Mouse (Mus musculus): ENCODE measurements around the gene Dync2h1.
"Not testable (repeated sequence)": the region's sequence is repeated elsewhere in the genome, so short reads cannot be mapped to it uniquely, and the experiment has no call there.

Gene Dync2h1

DNA sequence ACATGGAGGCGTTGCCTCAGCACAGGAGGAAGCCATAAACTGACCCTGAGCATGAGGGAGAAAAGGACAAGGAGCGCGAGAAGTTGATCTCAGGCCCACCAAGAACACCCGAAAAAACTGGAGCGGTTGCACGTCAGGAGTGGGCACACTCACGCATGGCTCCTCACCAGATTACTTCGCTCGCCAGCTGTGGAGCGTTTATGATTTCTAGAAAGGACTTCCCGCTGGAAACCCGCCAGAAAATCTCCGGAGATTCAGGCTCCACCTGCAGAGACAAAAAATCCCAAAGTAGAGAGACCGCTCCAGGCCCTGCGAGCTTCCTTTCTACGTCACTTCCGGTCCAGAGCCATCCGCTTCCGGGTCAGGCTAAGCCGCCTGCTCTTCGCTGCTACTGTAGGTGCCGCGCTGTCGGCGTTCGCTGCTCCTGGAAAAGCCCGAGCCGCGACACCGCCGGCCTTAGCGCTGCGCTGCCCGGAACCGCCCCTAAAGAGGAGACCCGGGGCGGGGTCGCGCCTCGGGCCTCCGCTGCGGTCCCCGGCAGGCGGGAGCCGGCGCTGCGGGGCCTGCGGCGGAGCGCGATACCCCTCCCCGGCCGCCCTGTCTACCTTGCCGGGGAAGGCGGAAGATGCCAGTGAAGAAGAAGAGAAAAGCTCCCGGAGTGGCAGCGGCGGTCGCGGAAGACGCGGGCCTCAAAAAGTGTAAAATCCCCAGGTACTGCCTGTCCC is at the start of gene Dync2h1, which contains the start of gene Dcun1d5:
Gene Dync2h1 (minus strand): TSS at position 275 of the 725 bp plus-strand sequence.
Gene Dcun1d5 (plus strand): TSS at position 349 of the 725 bp plus-strand sequence.
- peak; percentile 88 for DNase-seq (ENCODE audit: low read depth)

DNA sequence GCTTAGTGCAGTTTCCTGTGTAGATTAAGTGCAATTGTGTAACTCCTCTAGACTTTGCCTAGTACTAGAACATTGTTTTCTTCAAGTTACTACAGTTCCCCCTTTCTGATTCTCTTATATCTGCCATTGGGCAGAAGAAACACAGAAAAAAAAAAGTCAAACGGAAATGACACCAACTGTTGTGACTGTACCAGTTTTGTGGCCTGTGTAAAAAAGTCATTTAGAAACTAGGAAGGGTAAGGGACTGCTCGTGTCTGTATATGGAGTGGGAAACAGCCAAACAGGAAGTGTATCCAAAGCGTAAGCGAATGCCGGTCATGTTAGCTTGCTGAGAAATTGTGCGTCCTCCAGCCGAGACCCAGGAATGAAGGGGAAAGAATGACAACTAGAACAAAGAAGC is 37.2 kb upstream of the Dync2h1 start:
- DNase-seq (ENCODE audit: low read depth): no peak

DNA sequence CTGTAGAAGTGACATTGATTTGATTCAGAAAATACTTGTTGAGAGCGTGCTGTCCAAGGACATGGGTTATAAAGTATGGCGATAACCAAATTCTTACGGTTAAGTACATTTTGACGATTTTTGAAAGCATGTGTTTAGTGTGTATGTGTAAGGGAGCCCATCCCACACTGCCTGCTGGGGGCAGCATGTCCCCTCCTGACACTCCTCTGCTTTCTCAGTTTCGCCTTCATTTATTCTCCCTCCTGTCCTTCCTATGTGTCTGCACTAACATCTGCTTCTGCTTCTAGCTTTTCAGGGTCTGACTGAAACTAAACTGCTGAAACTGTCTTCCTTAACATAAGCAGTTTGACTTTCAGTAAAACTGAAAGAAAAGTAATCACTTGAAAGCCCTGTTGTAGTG is 36.8 kb upstream of the Dync2h1 start:
- no peak for DNase-seq (ENCODE audit: low read depth)

DNA sequence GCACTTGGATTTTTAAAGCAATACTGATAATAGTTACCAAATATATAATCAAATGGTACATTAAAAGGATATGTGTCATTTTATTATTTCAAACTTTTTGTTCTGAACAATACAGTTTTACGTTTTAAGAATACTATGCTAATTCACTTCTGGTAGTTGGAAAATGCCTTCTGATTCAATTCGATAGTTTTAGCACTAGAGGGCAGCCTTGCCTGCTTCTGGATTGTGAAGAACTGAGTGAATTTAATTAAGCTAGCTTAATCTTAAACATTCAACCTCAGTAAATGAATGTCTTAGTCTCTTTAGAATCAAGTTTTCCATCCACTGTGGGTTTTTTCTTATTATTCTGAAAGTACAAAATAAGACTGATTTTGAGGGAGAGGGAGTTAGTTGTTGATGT is 32.0 kb upstream of the Dync2h1 start:
- peak; percentile 19 for DNase-seq (ENCODE audit: low read depth)

GRCm38 (mm10) chr9:7190694-7191093 is 6.4 kb upstream of the Dync2h1 start:
- not testable (repeated sequence) for DNase-seq (ENCODE audit: low read depth)

GRCm38 (mm10) chr9:7184897-7185291 is 648 bp upstream of the Dync2h1 start:
- DNase-seq (ENCODE audit: low read depth): no peak

DNA sequence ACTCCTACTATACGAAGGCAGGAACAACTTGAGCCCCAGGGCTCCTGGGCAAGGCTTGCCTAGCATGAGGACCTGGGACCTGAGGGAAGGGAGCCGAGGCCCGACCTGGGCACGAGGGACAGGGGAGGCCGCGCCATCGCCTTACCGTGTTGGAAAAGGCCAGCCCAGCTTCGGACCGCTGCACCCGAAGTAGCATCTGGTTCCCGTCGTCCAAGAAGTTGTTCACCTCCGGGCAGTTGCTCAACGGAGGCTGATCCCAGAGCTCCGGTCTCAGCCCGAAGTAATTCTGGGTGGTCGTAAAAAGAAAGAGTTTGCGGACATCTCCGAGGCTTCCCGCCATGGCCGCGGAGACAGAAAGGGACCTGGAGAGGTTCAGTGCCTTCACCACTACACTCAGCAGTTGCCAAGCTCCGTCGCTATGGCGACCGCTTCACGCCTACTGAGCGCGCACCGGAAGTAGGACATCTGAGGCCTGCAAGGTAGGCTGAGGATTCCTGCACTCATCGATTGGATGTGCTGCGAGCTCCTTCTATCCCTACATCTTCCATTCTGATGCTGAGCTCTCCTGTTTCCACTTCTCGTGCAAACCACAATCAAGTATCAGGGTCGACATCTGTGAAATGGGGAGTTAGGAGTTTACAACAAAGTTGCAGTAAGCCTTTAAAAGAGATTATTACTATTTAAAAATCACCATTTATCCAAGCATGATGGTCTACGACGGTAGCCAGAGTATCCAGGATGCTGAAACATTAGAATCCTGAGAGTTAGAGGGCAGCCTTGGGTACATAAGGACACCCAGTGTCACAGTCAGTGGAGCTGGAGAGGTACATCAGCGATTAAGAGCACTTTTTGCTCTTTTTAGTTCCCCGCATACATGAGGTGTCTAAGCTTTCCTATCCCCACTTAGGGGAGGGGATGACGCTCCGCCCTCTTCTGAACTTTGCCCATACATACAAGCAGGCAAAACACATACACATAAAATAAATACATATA is 7.3 kb downstream of the Dync2h1 start:
- peak; percentile 74 for DNase-seq (ENCODE audit: low read depth)

- DNase-seq (ENCODE audit: low read depth): no peak
These were observed 10.5 kb downstream of the Dync2h1 start for GRCm38 (mm10) chr9:7173756-7174155.

DNA sequence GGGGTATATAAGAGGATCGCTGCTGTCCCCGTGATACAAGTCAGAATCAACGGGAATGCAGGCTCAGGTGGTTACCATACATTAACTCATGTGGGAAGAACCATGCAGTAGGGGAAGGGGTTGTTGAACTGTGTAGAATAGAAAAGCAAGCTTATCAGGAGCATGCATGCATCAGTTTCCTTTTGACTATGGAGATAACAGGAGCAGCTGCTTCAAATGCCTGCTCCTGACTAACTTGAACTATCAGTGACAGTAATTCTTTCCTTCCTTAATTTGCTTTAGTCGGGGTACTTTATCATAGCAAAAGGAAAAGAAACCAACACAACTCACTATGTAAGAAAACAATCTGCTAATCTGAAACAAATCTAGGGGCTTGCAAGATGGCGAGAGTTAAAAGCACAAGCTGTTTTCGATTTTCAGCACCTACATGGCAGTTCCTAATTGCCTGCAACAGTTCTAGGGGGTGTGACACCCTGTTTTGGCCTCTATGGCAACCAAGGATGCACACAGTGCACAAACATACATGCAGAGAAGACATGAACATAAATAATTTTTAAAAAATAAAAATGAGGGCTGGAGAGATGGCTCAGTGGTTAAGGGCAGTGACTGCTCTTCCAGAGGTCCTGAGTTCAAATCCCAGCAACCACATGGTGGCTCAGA is 16.8 kb downstream of the Dync2h1 start:
- no peak for DNase-seq (ENCODE audit: low read depth)

DNA sequence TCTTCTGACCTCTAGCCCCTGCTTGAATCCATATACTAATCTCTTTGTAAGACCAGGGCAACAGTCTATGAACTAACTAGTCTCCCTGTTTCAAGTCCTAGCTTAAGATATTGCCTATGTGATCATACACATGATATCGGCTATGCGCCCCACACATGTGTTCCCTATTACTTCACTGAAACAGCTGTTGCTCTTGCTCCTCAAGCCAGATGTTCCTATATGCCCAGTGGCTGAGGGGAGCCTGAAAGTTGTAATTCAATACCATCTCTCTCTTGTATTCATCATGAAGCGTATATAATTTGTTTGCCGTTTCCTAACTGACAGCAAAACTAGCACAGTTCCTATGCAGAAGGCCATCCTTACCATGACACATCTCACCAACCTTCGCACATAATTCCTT is 23.6 kb downstream of the Dync2h1 start:
- DNase-seq (ENCODE audit: low read depth): no peak

DNA sequence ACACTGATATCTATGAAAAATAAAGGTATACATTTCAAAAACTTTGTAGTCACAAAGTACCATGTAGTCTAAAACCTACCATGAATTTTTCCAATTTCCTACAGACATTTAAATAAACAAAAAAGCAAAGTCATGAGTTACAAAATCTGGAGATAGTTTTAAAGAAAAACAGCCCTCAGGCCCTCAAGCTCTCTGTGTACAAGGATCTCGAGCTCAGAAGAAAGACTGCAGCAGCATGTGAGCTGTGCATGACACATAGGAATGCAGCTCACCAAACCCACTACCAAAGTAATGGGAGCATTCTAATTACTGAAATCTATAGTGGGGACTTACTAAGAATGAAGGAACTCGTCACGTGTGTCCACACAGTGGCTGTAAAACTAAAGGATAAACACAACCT is 24.5 kb downstream of the Dync2h1 start:
- no peak for DNase-seq (ENCODE audit: low read depth)

GRCm38 (mm10) chr9:7158605-7159004 is 25.6 kb downstream of the Dync2h1 start:
- DNase-seq (ENCODE audit: low read depth): no peak

GRCm38 (mm10) chr9:7154391-7154790 is 29.9 kb downstream of the Dync2h1 start:
- DNase-seq (ENCODE audit: low read depth): no peak

GRCm38 (mm10) chr9:7122863-7123262 is 61.4 kb downstream of the Dync2h1 start:
- DNase-seq (ENCODE audit: low read depth): peak; percentile 5

DNA sequence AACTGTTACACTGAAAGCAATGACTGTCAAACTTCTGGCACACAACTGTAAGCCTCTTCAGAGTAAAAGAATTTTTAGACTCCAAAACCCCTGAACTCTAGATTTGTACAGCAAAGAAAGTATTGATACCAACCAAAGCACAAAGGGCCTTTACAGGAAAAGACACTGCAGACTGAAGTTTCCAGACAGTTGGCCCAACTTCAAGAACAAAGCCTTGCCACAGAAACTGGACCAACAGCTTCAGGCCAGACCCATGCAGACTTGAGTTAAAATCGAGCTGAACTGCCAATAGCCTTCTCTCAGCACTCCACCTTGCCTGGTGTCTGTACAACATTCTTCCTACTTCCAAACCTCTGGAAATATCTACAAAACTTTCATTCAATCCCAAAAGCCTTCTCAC is 74.1 kb downstream of the Dync2h1 start:
- DNase-seq (ENCODE audit: low read depth): no peak

DNA sequence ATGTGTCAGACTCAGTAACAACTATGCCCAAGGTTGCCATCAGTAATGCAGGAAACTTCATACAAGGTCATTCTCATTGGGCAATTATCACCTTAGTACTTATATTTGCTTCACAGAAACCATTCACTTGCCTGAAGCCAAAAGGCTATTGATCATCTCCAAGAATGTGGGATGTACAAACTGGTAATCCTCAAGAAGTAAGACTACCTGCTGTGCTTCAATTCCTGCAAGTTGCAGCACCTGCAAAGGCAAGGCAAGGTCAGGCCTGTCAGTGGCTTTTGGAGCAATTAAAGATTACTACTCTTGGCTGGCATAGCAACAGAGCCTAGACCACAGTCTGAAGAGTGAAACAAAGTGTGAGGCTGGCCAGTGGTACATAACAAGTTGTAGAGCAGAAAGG is 82.9 kb downstream of the Dync2h1 start:
- no peak for DNase-seq (ENCODE audit: low read depth)

GRCm38 (mm10) chr9:7074625-7075024 is 109.6 kb downstream of the Dync2h1 start:
- no peak for DNase-seq (ENCODE audit: low read depth)

DNA sequence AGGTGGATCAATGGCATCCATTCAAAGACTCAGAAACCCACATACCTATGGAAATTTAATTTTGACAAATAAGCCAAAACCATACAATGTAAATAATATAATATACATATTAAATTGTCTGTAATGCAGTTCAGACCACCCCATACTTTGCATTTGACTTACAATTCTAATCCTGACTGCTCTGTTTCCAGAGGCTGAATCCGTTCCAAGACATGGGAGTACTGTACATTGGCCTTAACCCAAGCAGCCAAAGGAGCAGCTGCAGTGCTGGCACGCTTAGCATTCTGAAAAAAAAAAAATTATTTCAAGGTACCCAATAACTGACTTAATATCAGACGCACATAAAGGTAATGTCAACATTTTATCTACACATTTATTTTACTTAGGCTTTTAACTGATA is 113.4 kb downstream of the Dync2h1 start:
- DNase-seq (ENCODE audit: low read depth): no peak

DNA sequence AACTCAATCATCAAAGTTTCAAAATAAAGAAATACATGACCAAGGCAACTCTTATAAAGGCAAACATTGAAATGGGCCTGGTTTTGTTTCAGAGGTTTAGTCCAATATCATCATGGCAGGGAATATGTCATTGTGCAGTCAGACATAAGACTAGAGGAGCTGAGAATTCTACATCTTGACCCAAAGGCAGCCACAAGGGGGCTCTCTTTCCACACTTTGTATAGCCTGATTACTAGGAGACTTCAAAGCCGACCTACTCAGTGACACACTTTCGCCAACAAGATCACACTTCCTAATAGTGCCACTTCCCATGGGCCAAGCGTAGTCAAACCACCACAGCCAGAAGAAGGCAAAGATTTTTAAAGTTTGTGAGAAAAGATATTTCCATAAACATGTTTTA is 133.7 kb downstream of the Dync2h1 start:
- DNase-seq (ENCODE audit: low read depth): peak; percentile 44

GRCm38 (mm10) chr9:7042635-7043273 is 141.5 kb downstream of the Dync2h1 start:
- DNase-seq (ENCODE audit: low read depth): no peak

DNA sequence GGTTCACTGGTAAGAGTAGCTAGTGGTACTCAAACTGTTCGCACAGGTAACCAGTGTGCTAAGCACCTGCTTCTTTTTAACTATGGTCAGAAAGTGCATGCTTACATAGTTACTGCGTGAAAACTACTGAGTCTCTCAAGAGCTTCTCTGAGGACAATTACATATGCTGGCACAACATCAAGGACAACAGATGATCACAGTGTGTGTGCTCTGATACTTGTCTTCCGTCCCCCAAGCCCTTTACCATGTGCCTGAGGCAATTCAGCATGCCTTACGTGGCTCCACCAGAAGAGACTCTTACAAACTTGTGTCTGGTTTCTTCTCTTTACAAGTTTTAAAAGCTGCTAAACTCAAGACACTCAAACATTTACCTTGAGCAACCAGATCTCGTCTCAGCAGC is 143.0 kb downstream of the Dync2h1 start:
- no peak for DNase-seq (ENCODE audit: low read depth)

DNA sequence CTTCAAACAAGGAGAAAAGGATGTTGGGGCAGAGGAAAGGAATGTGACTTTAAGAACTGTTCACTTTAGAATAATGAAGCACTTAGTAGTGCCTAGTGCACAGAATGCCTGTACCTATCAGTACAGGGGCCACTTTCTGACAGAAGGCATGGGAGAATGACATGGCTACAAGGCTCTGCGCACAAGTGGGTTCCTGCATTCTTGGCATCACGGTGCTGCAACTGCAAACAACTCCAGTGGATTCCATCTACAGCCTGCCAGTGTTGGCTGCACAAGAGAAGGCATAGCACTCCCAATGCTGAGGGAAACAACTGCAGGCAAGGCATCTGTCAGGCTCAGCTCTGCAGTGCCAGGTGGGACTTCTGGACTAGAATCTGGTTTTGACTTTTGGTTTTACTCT is 151.7 kb downstream of the Dync2h1 start:
- no peak for DNase-seq (ENCODE audit: low read depth)
